Mouse (Mus musculus): Measurements from ENCODE around the gene Nrg3. TPM values are rescaled to one million over a fixed set of nuclear protein-coding genes. Genes with fewer than 3 reads are reported as not detected.

The Nrg3 gene
- polyA plus RNA-seq, 1 experiment: 0.05 TPM

- Histone ChIP-seq H3K4me1 (ENCODE audit: control insufficient read depth, insufficient read depth, low read length) (no peaks in the 10 kb centered on the region), H3K27me3 (replicated peaks; ENCODE audit: control insufficient read depth, insufficient read depth, low read length) (no peaks in the 10 kb centered on the region), H3K27ac (ENCODE audit: insufficient read depth, low read depth, low read length) (no peak overlapping the region), H3K36me3 (ENCODE audit: control insufficient read depth, insufficient read depth, low read length) (no peaks in the 10 kb centered on the region), H3K4me3 (ENCODE audit: insufficient read depth, low read depth, low read length) (no peak overlapping the region)
- no peak for TF ChIP-seq CTCF (conservative IDR thresholded peaks at IDR 0.05; ENCODE audit: insufficient read depth, insufficient read length, low read depth, low read length)
- no peak for TF ChIP-seq POLR2A (IDR thresholded peaks at IDR 0.05; ENCODE audit: low read depth, low read length)
- no peak for DNase-seq
- 84% methylated on average over 5 of the region's 5 CpGs for WGBS
Observed at GRCm38 (mm10) chr14:39428503-39428902, 44.4 kb downstream of the Nrg3 start.

- Histone ChIP-seq H3K4me3 (ENCODE audit: insufficient read depth, low read depth, low read length) (no peak overlapping the region), H3K27me3 (replicated peaks; ENCODE audit: control insufficient read depth, insufficient read depth, low read length) (no peaks in the 10 kb centered on the region), H3K27ac (ENCODE audit: insufficient read depth, low read depth, low read length) (no peak overlapping the region), H3K36me3 (ENCODE audit: control insufficient read depth, insufficient read depth, low read length) (no peaks in the 10 kb centered on the region), H3K4me1 (ENCODE audit: control insufficient read depth, insufficient read depth, low read length) (no peaks in the 10 kb centered on the region)
- no peak for DNase-seq
- TF ChIP-seq POLR2A (IDR thresholded peaks at IDR 0.05; ENCODE audit: low read depth, low read length) (no peak), CTCF (conservative IDR thresholded peaks at IDR 0.05; ENCODE audit: insufficient read depth, insufficient read length, low read depth, low read length) (no peak)
- WGBS: 66% methylated on average over 1 of the region's 1 CpGs
Observed at GRCm38 (mm10) chr14:39421874-39422273, 51.0 kb downstream of the Nrg3 start.

GRCm38 (mm10) chr14:39413270-39413669, 59.6 kb downstream of the Nrg3 start:
- Histone ChIP-seq H3K36me3 (ENCODE audit: control insufficient read depth, insufficient read depth, low read length) (no peaks in the 10 kb centered on the region), H3K27ac (ENCODE audit: insufficient read depth, low read depth, low read length) (no peak overlapping the region), H3K4me1 (ENCODE audit: control insufficient read depth, insufficient read depth, low read length) (no peaks in the 10 kb centered on the region), H3K4me3 (ENCODE audit: insufficient read depth, low read depth, low read length) (no peak overlapping the region), H3K27me3 (replicated peaks; ENCODE audit: control insufficient read depth, insufficient read depth, low read length) (no peaks in the 10 kb centered on the region)
- DNase-seq: no peak
- WGBS: 64% methylated on average over 9 of the region's 9 CpGs
- TF ChIP-seq CTCF (conservative IDR thresholded peaks at IDR 0.05; ENCODE audit: insufficient read depth, insufficient read length, low read depth, low read length): no peak
- TF ChIP-seq POLR2A (IDR thresholded peaks at IDR 0.05; ENCODE audit: low read depth, low read length): no peak

GRCm38 (mm10) chr14:39386845-39387244, 86.0 kb downstream of the Nrg3 start:
- Histone ChIP-seq H3K27ac (ENCODE audit: insufficient read depth, low read depth, low read length) (no peak overlapping the region), H3K4me3 (ENCODE audit: insufficient read depth, low read depth, low read length) (no peak overlapping the region), H3K36me3 (ENCODE audit: control insufficient read depth, insufficient read depth, low read length) (no peaks in the 10 kb centered on the region), H3K4me1 (ENCODE audit: control insufficient read depth, insufficient read depth, low read length) (no peaks in the 10 kb centered on the region), H3K27me3 (replicated peaks; ENCODE audit: control insufficient read depth, insufficient read depth, low read length) (no peaks in the 10 kb centered on the region)
- no peak for TF ChIP-seq POLR2A (IDR thresholded peaks at IDR 0.05; ENCODE audit: low read depth, low read length)
- TF ChIP-seq CTCF (conservative IDR thresholded peaks at IDR 0.05; ENCODE audit: insufficient read depth, insufficient read length, low read depth, low read length): no peak
- DNase-seq: no peak

GRCm38 (mm10) chr14:39381321-39381720, 91.6 kb downstream of the Nrg3 start:
- H3K36me3 ChIP-seq (ENCODE audit: control insufficient read depth, insufficient read depth, low read length): no peaks in the 10 kb centered on the region
- TF ChIP-seq POLR2A (IDR thresholded peaks at IDR 0.05; ENCODE audit: low read depth, low read length): no peak
- no peak for TF ChIP-seq CTCF (conservative IDR thresholded peaks at IDR 0.05; ENCODE audit: insufficient read depth, insufficient read length, low read depth, low read length)
- H3K4me3 ChIP-seq (ENCODE audit: insufficient read depth, low read depth, low read length): no peak overlapping the region
- no peak overlapping the region for H3K27ac ChIP-seq (ENCODE audit: insufficient read depth, low read depth, low read length)
- H3K27me3 ChIP-seq (replicated peaks; ENCODE audit: control insufficient read depth, insufficient read depth, low read length): no peaks in the 10 kb centered on the region
- no peak for DNase-seq
- H3K4me1 ChIP-seq (ENCODE audit: control insufficient read depth, insufficient read depth, low read length): no peaks in the 10 kb centered on the region

- Histone ChIP-seq H3K36me3 (ENCODE audit: control insufficient read depth, insufficient read depth, low read length) (no peaks in the 10 kb centered on the region), H3K27ac (ENCODE audit: insufficient read depth, low read depth, low read length) (no peak overlapping the region), H3K4me1 (ENCODE audit: control insufficient read depth, insufficient read depth, low read length) (no peaks in the 10 kb centered on the region), H3K4me3 (ENCODE audit: insufficient read depth, low read depth, low read length) (no peak overlapping the region), H3K27me3 (replicated peaks; ENCODE audit: control insufficient read depth, insufficient read depth, low read length) (no peaks in the 10 kb centered on the region)
- TF ChIP-seq POLR2A (IDR thresholded peaks at IDR 0.05; ENCODE audit: low read depth, low read length) (no peak), CTCF (conservative IDR thresholded peaks at IDR 0.05; ENCODE audit: insufficient read depth, insufficient read length, low read depth, low read length) (no peak)
- WGBS: 74% methylated on average over 1 of the region's 1 CpGs
- DNase-seq: no peak
Observed at GRCm38 (mm10) chr14:39373220-39373619, 99.7 kb downstream of the Nrg3 start.

GRCm38 (mm10) chr14:39356251-39356650, 116.6 kb downstream of the Nrg3 start:
- TF ChIP-seq CTCF (conservative IDR thresholded peaks at IDR 0.05; ENCODE audit: insufficient read depth, insufficient read length, low read depth, low read length) (no peak), POLR2A (IDR thresholded peaks at IDR 0.05; ENCODE audit: low read depth, low read length) (no peak)
- 79% methylated on average over 2 of the region's 2 CpGs for WGBS

More at GRCm38 (mm10) chr14:39356251-39356650, 116.6 kb downstream of the Nrg3 start:
- Histone ChIP-seq H3K27ac (ENCODE audit: insufficient read depth, low read depth, low read length) (no peak overlapping the region), H3K4me1 (ENCODE audit: control insufficient read depth, insufficient read depth, low read length) (no peaks in the 10 kb centered on the region), H3K27me3 (replicated peaks; ENCODE audit: control insufficient read depth, insufficient read depth, low read length) (no peaks in the 10 kb centered on the region; the same call in 1 of the 2 replicates), H3K4me3 (ENCODE audit: insufficient read depth, low read depth, low read length) (no peak overlapping the region), H3K36me3 (ENCODE audit: control insufficient read depth, insufficient read depth, low read length) (no peaks in the 10 kb centered on the region)
- no peak for DNase-seq

Measured in kidney, adult 2 months (tissue).